Mouse (Mus musculus) activated CD4-positive, CD25-positive, alpha-beta regulatory T cell, adult 9 weeks (primary cell): ENCODE data around the gene Pcolce. TPM values are rescaled to one million over a fixed set of nuclear protein-coding genes. Genes with fewer than 3 reads are reported as not detected.

Experiments used
- polyA plus RNA-seq: library from polyadenylated mRNA; unstranded; fragments of 100-300 nt; shearing (Covaris generic); gene quantifications from one replicate; pipeline ENCODE4 v1.2.1, GENCODE M21; 2017

Gene Pcolce
- 2.3 TPM for polyA plus RNA-seq

GRCm38 (mm10) chr5:137613550-137613949 is at the start of gene Pcolce:
Pcolce (minus strand) TSS chr5:137613784.

GRCm38 (mm10) chr5:137645652-137646091 is 32.1 kb upstream of the Pcolce start, which contains the start of gene Irs3:
Irs3 (minus strand) TSS chr5:137645714.

GRCm38 (mm10) chr5:137641054-137641453 is 27.5 kb upstream of the Pcolce start, which contains the start of gene Sap25:
Sap25 (plus strand) TSS chr5:137641334.

GRCm38 (mm10) chr5:137628498-137629305 is 15.1 kb upstream of the Pcolce start, which contains the start of the genes Fbxo24, Lrch4 and Gm20605:
Fbxo24 (minus strand) TSS chr5:137629002.
Lrch4 (plus strand) TSS chr5:137629121.
Gm20605 (plus strand) TSS chr5:137629175.

GRCm38 (mm10) chr5:137600619-137601364 is 12.8 kb downstream of the Pcolce start, which contains the start of gene Mospd3:
Mospd3 (minus strand) TSS chr5:137601058.

GRCm38 (mm10) chr5:137569665-137570064 is 43.9 kb downstream of the Pcolce start, which contains the start of gene Tfr2:
Tfr2 (plus strand) TSS chr5:137569840.

Other genes with a start within 250 kb of the Pcolce start
- 0.26 TPM for gene Zan, start 136.7 kb downstream of the Pcolce start, polyA plus RNA-seq
- gene Pop7, start 111.3 kb downstream of the Pcolce start, polyA plus RNA-seq: 52.7 TPM
- gene Gigyf1, start 95.2 kb downstream of the Pcolce start, polyA plus RNA-seq: 3.3 TPM
- not detected for gene Epo, start 80.5 kb downstream of the Pcolce start, polyA plus RNA-seq
- 216 TPM for gene Gnb2, start 80.3 kb downstream of the Pcolce start, polyA plus RNA-seq
- gene Actl6b, start 60.3 kb downstream of the Pcolce start, polyA plus RNA-seq: not detected
- gene Tfr2, start 43.9 kb downstream of the Pcolce start, polyA plus RNA-seq: 0.68 TPM
- 94.8 TPM for gene Mospd3, start 12.7 kb downstream of the Pcolce start, polyA plus RNA-seq
- 0.40 TPM for gene Fbxo24, start 15.2 kb upstream of the Pcolce start, polyA plus RNA-seq
- 322 TPM for gene Lrch4, start 15.3 kb upstream of the Pcolce start, polyA plus RNA-seq
- 81.4 TPM for gene Gm20605, start 15.4 kb upstream of the Pcolce start, polyA plus RNA-seq
- gene Sap25, start 27.6 kb upstream of the Pcolce start, polyA plus RNA-seq: 137 TPM
- not detected for gene Irs3, start 31.9 kb upstream of the Pcolce start, polyA plus RNA-seq
- gene Agfg2, start 70.9 kb upstream of the Pcolce start, polyA plus RNA-seq: 31.3 TPM
- gene Nyap1, start 127.8 kb upstream of the Pcolce start, polyA plus RNA-seq: 1.7 TPM
- 458 TPM for gene Tsc22d4, start 131.9 kb upstream of the Pcolce start, polyA plus RNA-seq
- 27.6 TPM for gene Ppp1r35, start 165.1 kb upstream of the Pcolce start, polyA plus RNA-seq
- gene Mepce, start 173.9 kb upstream of the Pcolce start, polyA plus RNA-seq: 17.9 TPM
- 10.8 TPM for gene Zcwpw1, start 174.0 kb upstream of the Pcolce start, polyA plus RNA-seq
- gene Pilra, start 222.5 kb upstream of the Pcolce start, polyA plus RNA-seq: 1.9 TPM
- 0.88 TPM for gene Pilrb1, start 244.3 kb upstream of the Pcolce start, polyA plus RNA-seq